Mouse (Mus musculus) adrenal gland, postnatal 4 days (tissue): ENCODE data around the gene Trim65. TPM values are rescaled to one million over a fixed set of nuclear protein-coding genes. Genes with fewer than 3 reads are reported as not detected.

ENCODE experiments used
- DNase-seq, 2 experiments: peaks; one replicate each; pipeline ENCODE4 v3.0.0; 2021 to 2022; ENCODE audit warnings: low spot score in 2 of 2, mixed read lengths in 2 of 2
- total RNA-seq, 2 experiments: library from RNA; stranded (reverse); gene quantifications; 2 replicates each; pipeline ENCODE4 v1.2.3; 2021

Trim65 gene
- total RNA-seq, 2 experiments from 2014 or later = 8.2 to 8.5 TPM

DNA sequence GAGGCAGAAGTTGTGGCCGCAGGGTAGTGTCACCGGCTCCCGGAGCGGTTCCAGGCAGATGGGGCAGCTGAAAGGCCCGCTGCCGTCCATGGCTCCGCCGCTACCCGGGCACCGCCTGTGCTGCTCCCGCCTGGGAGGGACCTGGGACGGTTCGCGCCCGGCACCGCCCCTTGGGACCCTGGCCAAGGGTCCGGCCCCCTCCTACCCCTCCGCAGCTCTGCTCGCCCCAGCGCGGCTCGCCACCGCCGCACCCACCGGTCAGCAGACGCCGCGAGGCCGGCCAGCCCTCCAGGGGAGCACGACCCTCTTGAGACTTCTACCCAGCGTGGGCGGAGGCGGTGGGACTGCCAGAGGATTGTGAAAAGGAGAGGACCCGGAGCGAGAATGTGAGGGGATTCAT lies 20.8 kb downstream of the Trim65 start:
- no peak for DNase-seq

DNA sequence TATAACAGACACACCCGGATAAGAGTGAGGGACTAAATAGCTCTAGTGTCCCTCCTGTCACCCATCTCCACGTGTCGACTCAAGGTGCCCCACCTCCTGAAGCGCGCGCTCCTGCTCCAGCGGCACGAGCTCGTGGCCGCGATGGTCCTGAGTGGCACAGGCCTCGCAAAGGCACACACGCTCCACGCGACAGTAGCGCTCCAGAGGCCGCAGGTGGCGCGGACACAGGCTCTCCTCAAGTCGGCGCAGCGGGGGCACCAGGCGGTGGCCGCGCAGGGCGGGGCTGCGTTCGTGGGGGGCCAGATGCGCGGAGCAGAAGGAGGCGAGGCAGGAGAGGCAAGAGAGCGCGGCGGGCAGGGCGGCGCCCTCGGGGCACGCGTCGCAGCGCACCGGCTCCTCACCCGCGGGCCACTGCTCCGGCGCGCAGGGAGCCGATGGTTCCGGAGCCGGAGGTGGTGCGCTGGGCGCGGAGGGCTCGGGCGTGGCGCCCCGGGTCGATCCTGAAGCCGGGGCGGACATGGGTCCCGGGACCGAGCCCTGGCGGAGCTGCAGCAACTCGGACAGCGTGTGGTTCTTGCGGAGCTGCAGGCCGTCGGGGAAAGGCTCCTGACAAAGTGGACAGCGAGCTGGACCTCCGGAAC lies 21.4 kb downstream of the Trim65 start:
- DNase-seq = no peak

DNA sequence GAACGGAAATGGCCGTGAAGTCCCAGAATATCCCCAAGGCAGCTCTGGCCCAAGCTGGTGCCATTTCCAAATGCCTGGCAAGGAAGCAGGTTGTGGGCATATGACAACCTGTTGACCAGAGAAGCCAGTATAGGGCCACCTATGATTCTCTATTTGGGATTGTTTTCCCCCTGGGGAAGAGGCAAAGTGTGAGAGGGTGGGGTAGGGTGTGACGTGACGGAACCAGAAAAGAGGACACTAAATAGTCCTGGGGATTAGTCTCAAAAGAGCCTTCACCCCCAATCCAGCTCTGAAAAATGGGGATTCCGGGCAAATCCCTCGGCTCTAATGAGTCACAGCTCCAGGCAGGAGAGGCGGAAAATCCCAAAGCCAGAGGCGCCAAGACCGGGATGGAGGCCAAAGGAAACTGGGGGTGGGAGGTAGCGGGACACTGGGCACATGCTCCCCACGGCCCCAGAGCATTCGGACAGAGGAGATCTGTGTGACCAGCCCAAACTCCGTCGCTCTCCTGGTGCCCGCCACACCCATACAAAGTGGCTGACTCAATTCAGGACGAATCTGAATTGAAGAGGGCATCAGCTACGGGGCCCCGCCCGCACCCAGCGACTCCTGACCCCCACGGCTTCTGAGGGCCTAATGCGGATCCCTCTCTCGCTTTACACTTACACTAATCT lies 22.3 kb downstream of the Trim65 start:
- DNase-seq = no peak

DNA sequence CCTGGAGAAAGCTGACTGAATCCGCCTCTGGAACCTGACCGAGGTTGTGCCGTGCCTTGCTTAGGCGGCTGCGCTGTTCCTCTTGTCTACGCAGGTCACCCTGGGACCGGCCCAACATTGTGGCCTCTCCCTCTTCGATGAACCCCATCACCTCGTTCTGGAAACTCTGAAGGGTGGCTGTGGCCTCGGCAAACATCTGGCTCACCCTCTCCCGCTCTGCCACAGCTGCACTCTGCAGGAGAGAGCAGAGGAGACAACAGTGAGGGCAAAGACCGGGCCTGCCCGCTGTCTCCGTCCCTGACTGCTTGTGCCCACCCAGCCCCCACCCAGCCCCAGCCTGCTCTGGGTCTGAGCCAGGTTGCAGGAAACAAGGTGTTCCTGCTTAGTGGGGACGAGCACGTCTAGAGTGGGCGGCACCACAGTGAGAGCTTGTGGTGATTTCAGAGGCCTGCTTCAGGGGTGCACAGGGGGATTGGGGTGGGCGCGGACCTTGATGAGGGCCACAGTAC lies 23.1 kb downstream of the Trim65 start:
- no peak for DNase-seq

DNA sequence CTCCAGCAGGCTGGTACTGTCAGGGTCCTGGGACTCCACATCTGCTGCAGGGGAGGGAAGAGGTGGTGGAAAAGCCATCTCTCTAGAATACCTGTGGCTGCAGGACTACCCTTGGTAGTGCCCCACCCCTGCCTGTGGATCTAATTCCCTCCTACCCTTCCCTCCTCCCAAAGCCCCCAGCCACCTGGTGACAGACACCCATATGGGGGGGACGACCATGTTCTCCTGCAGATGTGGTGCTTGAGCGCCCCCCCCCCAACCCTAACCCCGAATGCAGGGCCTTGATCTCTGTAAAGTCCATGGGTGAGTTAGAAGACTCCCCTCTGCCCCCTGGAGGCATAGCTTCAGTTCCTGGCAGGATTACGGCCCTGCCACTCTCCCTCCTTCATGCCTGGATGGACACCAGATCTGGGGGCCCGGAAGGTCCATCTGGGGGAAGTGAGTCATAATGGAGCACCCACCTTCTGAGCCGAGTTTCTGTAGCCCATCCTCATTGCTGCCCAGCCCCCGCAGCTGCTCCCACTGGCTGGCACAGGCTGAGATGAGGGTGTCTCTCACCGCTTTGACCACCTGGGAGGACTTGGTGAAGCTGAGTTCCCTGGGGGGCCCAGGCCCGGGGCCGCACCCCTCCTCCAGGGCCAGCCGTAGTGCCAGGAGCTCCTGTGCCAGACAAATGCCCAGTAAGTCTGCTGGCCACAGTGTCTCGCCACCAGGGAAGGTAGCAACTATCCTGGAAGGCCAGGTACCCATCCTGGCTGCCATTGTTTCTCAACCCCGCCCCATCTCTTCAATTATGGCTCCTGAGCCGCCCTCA lies 23.8 kb downstream of the Trim65 start:
- DNase-seq = no peak

DNA sequence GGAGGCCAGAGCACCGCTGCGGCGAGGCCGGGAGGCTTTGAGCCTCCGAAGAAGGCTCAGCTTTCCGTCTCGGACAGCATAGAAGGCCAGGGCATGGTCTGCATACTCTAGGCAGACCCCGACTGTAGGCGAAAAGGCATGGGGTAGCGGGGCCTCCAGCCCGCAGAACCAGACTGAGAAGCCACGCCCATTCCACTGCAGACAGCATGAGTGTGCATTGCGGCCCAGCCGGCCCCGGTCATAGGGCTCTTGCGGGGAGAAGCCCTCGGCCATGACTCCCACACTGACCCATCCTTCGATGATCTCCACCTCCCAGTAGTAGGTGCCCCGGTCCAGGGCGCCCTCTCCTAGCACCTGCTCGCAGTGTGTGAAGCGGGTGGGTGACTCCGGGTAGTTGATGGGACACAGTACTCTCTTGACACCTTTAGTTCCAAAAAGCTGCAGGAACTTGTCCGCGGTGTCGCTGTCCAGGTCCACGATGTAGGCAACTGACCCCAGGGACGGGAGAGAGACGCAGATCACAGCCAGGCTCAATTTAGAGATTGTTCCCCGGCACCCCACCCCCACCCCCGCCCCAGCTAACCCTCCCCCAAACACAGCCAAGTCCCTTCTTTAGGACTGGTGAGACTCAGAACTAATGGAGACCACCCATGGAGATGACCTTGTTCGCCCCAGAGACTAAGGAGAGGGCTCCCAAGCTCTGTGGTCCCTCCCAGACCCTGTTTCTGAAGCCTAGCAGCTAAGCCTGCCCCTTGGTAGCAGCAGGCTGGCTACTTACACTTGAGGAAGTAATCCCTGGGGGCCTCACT lies 24.6 kb downstream of the Trim65 start:
- no peak for DNase-seq

DNA sequence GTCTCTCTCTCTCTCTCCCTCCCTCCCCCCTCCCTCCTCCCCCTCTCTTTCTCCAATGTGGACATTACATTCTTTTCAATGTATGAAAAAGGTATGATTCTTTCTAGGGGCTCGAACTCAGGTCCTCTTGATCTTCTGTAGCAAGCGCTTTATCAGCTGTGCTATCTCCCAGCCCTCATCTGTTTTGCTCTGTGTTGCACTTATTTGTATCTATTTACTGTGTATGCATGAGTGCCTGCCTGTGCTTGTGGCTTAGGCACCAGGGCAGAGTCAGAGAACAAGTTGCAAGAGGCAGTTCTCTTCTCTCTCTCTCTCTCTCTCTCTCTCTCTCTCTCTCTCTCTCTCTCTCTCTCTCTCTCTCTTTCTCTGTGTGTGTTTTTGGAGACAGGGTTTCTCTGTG lies 25.9 kb downstream of the Trim65 start:
- no peak for DNase-seq

DNA sequence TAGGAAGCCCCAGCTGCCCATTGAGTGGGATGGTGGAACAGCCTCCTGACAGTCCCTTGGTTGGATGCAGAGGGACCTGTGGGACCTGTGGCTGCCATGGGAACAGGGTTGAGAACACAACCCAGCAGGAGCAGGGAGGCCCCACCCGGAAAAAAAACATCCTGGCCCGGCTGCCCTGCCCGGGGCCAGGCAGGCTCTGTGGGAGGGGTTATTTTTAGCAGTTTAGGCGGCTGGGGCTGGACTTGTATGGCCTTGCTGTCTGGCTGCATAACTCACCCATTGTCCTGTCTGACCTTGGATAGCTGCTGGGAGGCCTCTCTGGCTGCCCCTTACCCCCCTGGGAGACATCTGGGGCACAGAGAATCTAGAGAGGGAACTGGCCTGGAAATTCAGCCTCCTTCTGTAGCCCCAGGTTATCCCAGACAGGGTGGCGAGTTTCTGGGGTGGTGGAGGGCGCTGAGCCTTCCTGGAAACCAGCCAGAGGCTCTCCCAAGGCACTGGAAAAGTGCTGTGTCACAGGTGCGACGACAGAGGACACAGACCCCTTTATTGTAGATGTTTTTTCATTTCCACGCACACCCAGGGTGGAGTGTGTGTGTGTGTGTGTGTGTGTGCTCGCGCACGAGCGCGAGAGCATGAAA lies 26.8 kb downstream of the Trim65 start:
- peak in 1 of 2 experiments; percentile 56 for DNase-seq

DNA sequence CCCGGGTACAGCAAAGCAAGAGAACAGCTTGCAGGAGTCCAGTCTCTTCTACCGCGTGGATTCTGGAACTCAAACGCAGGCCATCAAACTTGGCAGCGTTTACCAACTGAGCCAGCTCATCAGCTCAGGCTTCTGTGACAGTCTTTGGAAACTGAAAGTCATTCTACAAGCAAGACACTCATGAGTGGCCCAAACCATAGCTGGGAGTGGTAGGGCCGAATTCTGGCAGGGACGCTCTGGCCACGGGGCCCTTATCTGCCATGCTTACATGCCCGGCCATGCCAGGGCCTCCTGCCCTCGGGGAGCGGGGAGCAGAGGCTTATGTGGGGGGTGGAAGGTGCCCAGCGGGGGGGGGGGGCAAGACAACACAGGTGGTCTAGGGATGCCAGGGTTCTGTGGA lies 27.4 kb downstream of the Trim65 start:
- DNase-seq = no peak

DNA sequence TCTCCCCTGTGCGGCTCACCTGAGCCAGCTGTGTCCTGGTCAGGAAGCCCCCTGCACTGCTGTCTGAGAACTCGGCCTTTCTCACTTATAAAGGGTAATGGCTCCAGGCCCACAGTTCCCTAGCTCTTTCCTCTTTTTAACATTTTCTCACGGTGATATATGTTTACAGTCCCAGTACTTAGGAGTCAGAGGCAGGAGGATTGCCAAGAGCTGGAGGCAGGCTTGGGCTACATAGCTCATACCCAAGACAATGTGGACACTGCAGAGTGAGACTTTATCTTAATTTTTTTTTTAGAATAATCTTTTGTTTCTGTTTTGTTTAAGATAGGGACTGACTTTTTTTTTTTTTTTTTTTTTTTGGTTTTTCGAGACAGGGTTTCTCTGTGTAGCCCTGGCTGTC lies 28.5 kb downstream of the Trim65 start:
- no peak for DNase-seq

DNA sequence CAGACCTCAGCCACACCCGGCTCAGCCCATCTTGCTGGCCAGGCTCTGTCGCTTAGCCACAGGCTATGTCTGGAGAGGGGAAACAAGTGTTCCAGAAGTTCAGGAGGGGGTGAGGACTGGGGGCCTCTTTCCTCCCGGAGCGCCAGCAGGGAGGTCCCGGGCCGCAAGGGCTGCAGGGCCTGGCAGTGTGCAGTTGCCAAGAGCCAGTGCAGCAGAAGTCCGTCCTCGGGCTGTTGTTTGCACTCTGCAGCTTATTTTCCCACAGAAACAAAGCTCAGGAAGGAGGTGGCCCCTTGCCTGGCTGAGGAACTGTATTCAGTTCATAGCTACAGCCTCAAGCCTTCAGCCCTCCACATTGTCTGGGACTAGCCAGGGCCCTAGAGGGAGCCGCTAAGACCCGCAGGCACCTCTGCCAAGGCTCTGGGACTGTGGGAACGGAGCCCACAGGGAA lies 29.0 kb downstream of the Trim65 start:
- DNase-seq = no peak

DNA sequence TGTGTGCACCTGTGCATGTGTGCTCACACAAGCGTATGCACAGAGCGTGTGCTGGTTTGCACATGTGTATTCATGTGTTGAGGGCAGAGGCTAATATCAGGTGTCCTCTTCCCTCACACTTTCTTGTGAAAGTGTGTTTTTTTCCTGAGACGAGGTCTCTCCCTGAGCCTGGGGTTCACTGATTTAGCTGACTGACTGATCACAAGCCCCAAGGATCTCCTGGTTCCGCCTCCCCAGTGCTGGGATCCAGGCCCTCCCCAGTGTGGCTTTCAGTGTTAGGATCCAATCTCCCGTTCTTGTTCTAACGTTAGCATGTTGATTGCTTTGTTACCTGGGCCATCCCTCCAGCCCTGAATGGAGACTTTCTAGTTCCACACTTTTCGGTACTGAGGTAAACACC lies 30.1 kb downstream of the Trim65 start:
- DNase-seq = no peak

DNA sequence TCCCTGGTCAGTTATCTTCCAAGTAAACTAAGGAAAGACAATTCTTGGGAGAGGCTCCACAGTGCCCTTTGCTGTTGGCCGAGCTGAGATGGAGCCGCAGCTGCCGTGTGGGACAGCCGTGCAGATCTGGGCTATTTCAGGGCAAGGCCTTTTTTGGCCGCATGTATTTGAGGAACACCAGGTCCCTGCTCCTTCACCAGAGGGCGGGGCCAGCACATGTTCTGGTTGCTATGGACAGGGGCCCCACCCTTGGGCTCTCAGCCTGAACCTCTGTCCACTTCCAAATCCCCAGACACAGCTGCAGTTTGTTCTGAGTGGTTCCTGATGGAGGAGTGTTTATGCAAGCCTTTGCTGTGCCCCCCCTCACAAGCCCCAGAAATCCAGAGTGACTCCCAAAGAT lies 30.5 kb downstream of the Trim65 start:
- DNase-seq = no peak

DNA sequence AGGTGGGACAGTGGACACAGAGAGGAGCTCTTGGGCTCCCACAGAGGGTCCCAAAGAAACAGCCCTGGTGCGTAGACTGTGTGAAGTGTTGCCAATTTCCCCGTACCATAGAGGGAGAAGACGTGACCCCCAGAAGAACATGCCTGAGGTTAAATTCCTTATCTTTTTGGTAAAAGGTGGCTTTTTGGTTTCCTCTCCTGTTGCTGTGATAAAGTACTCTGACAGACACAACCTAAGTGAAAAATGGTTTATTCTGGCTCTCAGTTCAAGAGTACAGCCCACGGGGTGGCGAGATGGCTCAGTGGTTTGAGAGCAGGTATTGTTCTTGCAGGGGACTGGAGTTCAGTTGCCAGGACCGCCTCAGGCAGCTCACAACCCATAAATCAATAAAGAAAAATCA lies 31.5 kb downstream of the Trim65 start:
- DNase-seq = no peak

DNA sequence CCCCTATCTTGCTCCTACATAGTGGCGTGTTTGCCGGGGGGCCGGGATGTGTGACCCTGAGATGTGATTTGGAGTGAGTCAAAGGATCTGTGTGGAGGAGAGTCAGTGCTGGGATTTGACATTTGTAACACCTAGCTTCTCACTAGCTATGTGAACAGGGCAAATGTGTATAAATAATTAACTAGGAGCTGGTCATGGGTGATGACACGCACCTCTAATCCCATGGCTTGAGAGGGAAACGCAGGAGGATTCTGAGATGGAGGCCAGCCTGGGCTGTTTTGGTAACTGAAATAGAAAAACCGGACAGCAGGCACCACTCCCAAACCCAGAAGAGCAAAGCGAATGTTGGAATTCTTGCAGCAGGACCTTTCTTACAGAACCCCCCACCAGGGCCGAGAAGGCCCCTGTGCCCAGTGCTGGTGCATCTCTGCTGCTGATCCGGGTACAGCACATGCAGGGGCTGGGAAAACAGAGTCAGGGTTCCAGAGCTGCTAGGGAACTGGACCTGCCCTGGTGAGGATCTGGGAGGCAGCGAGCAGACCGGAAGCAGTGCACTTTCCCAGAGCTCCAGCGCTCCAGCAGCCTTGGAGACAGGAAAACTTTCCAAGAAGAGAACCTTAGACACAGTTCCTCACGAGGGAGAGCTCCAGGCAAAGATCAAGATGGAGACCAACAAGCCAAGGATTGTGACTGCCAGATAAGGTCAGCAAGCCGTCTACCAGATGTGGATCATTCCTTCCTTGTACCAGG lies 32.0 kb downstream of the Trim65 start:
- DNase-seq = no peak

DNA sequence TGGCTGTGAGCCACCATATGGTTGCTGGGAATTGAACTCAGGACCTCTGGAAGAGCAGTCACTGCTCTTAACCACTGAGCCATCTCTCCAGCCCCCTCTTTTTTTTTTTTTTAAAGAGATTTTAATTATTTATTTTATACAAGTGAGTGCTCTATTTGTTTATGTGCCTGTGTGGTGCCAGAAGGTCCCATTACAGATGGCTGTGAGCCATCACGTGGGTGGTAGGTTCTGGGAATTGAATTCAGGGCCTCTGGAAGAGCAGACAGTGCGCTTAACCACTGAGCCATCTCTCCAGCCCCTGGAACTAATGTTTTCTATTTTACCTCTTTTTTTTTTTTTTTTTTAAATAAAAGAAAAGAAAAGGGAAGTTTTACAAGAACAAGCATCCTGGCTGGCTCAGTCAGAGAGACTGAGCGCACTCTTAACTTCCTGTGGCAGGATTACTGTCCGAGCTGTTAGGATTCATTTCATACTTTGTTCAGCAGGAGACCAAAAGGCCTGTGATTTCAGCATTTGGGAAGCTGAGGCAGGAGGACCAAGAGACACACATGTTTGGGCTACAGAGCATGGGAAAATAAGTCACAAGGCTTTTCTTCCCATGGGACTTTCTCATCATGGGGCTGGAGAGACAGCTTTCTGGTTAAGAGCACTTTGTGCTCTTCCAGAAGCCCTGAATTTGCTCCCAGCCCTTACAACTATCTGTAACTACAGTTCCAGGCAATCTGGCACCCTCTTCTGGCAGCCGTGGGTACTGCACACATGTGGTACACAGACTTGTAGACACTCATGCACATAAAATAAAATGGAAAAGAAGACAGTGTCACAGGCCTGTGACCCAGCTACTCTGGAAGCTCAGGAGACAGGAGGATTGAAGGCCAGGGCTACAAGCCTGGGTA lies 34.5 kb downstream of the Trim65 start:
- DNase-seq = no peak

DNA sequence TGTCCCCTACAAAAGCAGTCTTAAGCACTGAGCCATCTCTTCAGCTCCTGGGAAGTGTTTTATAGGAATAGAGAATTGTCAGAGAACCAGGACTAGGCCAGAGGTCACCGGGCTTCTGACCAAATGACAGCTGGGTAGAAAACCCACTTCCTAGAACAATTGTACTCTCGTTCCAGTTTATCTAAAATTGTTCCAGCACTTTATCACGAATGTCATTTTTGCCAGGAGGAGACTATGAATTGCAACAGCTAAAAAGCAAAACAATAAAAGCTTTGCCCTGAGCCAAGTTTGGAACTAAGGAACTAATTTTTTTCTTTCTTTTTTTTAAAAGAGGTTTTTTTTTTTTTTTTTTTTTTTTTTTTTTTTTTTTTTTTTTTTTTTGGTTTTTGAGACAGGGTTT lies 35.4 kb downstream of the Trim65 start:
- no peak for DNase-seq

DNA sequence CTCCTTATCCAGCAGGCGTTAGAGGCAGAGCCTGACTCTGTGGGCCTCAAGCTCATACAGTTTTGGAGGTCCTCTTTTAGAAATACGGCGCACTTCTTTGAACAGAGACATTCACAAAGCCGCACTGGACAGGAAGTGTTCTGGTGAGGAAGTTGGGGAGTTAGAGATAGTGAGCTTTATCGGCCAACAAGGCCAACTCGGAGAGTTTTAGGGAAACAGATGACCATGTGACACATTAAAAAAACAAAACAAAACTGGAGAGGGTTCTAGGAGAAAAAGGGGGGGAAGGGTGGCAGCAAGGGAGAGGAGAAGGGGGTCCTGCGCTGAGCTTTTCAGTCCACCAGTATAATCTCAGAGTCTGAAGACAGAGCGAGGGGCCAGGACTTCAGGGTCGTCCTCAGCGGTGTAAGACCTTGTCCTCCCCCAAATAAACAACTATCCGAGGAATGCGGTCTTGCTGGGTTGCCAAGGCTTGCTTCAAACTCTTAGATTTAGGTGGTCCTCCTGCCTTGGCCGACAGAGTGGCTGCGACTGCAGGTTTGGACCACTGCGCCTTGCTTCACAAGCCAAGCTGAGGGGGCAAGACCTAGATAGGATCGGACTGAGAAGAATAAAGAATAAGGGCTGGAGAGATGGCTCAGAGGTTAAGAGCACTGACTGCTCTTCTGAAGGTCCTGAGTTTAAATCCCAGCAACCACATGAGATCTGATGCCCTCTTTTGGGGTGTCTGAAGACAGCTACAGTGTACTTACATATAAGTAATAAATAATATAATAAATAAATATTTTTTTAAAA lies 37.0 kb downstream of the Trim65 start:
- no peak for DNase-seq
